Mouse (Mus musculus) cerebral cortex, adult 2 months (tissue): ENCODE measurements around the gene Fbxl17.

Experiments
- WGBS: fragments of 180-500 bp; shearing (Covaris S2); methylation state at CpG from one replicate; pipeline ENCODE4 v1.1.7; 2018; 5-methylcytosine and 5-hydroxymethylcytosine counted together

The Fbxl17 gene

GRCm38 (mm10) chr17:63093184-63093583 lies 406.6 kb downstream of the Fbxl17 start:
- WGBS, result 79% methylated on average over 4 of the region's 4 CpGs

GRCm38 (mm10) chr17:63092774-63093173 lies 407.0 kb downstream of the Fbxl17 start:
- WGBS, result 82% methylated on average over 6 of the region's 6 CpGs

GRCm38 (mm10) chr17:63090112-63090511 lies 409.7 kb downstream of the Fbxl17 start:
- 86% methylated on average over 3 of the region's 3 CpGs for WGBS

DNA sequence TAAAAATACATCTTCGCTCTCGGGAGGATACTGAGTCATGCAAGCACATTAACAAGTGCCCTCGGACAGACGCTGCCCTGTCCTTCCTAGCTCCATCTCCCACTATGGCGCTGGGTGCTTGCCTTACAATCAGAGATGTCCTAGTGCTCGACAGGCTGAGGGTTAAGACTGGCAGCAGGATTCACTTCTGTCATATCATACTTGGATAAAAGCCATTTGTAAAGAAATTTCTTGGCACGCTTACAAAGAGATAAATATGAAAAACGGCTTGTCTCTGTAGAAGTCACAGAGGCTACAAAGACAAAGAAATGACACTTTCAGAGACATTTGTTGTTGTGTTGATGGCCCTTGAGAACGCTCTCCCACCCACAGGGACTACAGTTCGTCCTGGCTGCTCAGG lies 412.6 kb downstream of the Fbxl17 start:
- WGBS, result 61% methylated on average over 10 of the region's 10 CpGs

DNA sequence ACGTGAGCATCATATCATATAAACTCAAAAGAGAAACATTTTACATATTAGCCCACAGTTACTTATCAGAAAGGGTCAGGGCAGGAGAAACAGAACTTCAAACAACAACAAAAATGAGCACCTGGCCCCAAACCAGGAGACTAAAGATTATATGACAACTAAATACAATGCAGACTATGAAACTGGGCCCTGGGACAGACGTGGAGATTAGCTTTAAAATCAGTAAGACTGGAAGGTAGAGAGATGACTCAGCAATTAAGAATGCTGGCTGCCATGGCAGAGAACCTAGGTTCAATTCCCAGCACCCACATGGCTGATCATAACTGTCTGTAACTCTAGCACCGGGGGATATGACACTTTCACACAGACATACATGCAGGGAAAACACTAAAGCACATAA lies 413.3 kb downstream of the Fbxl17 start:
- WGBS, result 77% methylated on average over 3 of the region's 3 CpGs

GRCm38 (mm10) chr17:63085227-63085626 lies 414.6 kb downstream of the Fbxl17 start:
- WGBS, result 95% methylated on average over 6 of the region's 6 CpGs

GRCm38 (mm10) chr17:63079087-63079486 lies 420.7 kb downstream of the Fbxl17 start:
- 54% methylated on average over 5 of the region's 5 CpGs for WGBS

DNA sequence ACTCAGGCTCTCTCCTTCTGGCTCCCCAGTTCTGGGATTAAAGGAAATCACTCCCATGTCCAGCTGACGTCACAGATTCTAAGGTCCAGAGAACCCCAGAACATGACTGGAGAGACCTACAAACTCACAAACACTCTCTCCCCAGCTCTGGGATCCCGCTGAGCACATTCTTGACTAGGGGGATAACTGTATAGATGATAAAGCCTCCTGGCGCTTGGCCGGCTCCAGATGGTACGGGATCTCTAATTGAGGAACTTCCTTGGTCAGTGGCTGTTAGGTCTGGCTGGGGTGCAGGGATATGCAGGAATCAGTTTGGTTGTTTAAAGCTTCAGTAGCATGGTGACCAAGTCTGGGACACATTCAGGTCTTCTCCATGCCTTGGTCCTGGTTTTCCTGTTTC lies 422.3 kb downstream of the Fbxl17 start:
- 85% methylated on average over 5 of the region's 5 CpGs for WGBS

GRCm38 (mm10) chr17:63076661-63077060 lies 423.2 kb downstream of the Fbxl17 start:
- WGBS, result 61% methylated on average over 8 of the region's 8 CpGs

- 32% methylated on average over 8 of the region's 8 CpGs for WGBS
Observed at GRCm38 (mm10) chr17:63076037-63076426, 423.8 kb downstream of the Fbxl17 start.

DNA sequence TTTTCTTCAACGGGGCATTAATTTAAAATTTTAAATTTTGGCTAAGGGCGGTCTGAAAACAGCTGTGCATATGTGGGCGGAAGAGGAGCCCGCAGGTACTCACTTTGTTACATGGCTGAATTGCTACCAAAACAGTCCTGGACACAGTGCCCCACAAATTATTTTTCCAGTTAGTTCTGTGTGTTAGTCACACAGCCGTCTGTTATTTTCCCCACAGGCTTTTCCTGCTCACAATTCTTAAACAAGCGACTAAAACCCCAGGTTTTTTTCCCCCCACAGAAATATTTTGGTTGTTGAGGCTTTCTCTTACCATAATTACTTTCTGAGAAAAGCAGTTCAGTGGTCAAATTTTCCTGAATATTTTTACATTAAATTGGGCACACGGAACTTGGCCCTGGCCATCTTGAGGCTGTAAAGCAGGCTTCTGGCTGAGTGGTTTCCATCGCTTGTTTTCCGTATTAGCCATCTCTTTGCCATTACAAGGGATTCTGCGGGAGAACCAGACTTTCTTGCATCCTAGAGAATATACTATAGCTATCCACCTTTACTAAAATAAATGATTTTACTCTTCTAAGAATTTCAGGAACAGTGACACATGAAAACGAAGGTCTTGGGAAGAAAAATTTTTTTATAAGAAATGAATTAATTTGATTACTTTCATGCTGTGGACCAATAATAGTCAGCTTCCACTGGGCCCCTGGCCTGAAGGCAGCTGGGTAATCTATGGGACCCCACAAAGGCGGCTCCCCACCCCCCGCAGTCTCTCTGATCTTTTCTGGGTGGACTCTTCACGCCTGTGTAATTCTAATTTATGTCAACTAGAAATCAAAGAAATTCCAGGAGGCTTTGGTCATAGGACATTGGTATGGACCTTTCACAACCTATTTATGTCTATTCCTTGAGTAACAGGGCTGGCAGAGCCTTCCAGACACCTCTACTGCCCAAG lies 424.5 kb downstream of the Fbxl17 start:
- 68% methylated on average over 14 of the region's 14 CpGs for WGBS

DNA sequence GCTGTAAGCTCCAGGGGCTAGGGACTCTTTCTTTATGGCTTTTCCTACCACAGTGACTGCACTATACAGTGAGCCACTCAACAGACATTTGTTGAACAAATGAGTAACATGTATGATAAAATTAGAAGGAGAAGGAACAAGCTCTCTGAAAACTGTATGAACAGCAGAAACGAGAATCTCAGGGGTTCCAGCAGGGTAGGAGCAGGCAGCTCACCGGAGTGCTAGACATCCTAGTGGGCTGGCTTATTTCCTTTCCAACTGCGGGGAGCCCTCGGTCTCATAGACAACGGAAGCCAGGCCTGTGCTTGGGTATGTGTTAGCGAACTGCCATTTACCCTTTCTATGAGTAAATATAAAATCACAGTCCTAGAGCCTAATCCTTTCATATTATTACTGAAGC lies 426.5 kb downstream of the Fbxl17 start:
- WGBS, result 52% methylated on average over 6 of the region's 6 CpGs

GRCm38 (mm10) chr17:63071134-63071923 lies 428.5 kb downstream of the Fbxl17 start:
- WGBS, result 61% methylated on average over 15 of the region's 15 CpGs

GRCm38 (mm10) chr17:63070161-63070761 lies 429.6 kb downstream of the Fbxl17 start:
- WGBS, result 47% methylated on average over 5 of the region's 5 CpGs

- 71% methylated on average over 5 of the region's 5 CpGs for WGBS
Observed at GRCm38 (mm10) chr17:63062785-63063184, 437.0 kb downstream of the Fbxl17 start.

DNA sequence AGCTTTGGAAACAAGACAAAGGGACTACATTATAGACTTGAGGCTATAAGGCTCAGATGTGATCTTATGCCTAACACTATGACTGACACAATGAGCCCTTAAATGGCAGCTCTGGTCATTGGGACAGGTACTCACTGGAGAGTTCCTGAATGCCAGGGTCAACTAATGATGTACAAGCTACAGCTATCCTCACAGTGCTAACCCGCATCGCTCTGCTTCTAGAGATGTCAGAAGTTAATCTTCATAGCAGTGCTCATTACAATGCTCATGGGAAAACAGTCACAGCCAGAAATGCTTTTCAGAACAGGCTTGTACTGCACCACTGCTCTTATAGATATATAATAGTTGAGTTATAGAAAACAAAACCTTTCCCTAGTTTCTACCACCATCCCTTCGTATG lies 438.0 kb downstream of the Fbxl17 start:
- WGBS, result 92% methylated on average over 3 of the region's 3 CpGs

DNA sequence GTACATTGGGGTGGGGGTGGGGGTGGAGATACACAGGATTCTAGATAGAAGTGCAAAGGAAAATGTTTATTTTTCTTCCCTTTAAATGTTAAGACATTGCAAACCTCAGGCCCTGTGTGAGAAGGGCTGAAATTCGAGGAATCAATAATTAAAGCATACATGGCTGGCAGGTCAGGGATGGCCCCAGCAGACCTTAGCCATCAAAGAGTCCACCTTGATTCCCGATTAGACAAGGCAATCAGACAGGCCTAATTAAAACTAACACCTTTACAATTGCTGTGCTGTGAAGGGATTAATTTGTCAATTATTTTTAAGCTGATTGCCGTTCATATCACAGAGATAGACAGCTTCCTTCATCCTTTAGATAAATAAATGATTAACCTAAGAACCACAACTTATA lies 439.0 kb downstream of the Fbxl17 start:
- WGBS, result 73% methylated on average over 3 of the region's 3 CpGs

DNA sequence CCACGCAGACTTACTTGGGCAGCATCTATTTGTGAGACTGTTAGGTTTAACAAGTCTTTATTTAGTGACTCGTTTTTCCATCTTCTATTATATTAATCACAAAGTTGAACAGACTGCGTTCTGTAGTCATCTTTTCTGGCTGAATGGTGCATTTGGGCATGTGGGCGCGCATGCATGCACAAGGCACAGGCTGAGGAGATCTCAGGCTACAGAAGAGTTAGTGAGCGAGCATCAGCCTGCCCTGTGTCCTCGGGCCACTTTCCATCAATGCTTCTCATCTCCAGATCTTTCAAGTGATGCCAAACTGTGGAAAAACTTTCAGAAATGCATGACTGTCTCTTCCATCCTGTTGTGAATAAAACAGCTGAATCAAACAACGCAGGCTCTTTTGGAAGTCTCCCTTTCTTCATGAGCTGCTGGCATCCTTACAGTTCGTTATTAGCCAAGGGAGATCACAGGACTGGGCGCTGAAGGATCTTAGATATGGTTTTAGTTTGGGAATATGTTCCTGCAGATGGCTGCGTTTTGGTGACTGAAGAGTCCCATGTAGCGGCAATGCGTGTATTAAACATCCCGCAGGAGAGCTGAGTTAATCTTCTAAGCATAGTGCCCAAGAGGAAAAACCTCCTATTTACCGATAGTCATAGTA lies 442.0 kb downstream of the Fbxl17 start:
- 54% methylated on average over 15 of the region's 15 CpGs for WGBS

DNA sequence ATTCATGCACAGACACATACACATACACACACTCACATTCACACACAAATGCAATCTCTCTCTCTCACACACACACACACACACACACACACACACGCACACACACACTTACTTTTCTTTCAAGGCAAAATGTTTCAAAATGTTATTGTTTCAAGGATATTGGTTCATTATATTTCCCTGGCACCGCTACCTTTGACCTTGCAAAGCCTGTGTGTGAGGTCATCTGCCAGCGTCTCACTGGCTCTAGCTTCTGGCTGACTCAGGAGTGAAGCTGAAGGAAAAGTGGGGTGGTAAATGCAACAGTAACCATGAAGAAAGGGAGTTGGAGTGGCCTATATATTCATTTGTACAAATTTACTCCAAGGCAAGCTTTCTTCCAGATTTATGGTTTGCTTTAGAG lies 442.8 kb downstream of the Fbxl17 start:
- 89% methylated on average over 3 of the region's 3 CpGs for WGBS

GRCm38 (mm10) chr17:63053311-63053710 lies 446.5 kb downstream of the Fbxl17 start:
- WGBS, result 69% methylated on average over 3 of the region's 3 CpGs

GRCm38 (mm10) chr17:63046401-63046800 lies 453.4 kb downstream of the Fbxl17 start:
- WGBS, result 73% methylated on average over 3 of the region's 3 CpGs

DNA sequence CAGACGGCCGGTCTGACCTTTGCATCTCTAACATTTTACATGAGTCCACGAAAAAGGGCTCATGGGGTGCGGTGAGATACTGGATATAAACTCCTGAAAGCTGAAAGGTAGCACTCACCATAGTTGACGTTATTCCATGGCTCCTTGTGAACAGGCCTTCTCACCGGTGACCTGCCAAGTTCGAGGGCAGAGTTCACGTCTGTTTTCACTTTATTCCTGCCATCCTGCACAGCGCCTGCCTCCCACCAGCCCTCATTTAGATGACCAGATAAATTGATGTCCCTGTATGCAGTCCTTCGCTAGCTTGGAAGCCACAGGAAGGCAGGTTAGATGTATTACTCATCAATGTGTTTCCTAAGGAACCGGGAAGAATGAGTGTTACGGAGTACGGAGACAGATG lies 454.5 kb downstream of the Fbxl17 start:
- WGBS, result 85% methylated on average over 13 of the region's 13 CpGs
